Mouse (Mus musculus): Measurements from ENCODE around the gene Atp8a2.

The Atp8a2 gene

GRCm38 (mm10) chr14:59799511-59799910 is 397.5 kb downstream of the Atp8a2 start:
- in situ Hi-C loops (cut with MboI, MseI) = no loop called here

DNA sequence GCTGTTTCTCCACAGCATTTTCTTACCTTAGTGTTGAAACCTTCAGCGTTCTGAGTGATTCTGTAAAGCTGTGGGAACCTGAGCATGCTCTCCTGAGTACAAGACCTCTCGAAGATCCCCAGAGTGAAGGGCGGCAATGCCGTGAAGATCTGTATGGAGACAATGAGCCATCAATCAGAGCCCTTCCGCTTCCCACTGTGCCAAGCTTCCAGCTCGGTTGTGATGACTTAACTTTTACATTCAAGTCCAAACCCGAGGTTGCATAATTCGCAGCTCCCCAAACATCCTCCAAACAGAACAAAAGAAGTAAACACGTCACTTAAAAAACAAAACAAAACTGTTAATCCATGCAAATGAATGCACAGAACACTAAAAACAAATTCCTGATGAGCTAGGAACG is 403.1 kb downstream of the Atp8a2 start:
- in situ Hi-C loops (cut with MboI, MseI) = no loop called here

GRCm38 (mm10) chr14:59783348-59784341 is 413.3 kb downstream of the Atp8a2 start:
- in situ Hi-C loops (cut with MboI, MseI) = no loop called here

DNA sequence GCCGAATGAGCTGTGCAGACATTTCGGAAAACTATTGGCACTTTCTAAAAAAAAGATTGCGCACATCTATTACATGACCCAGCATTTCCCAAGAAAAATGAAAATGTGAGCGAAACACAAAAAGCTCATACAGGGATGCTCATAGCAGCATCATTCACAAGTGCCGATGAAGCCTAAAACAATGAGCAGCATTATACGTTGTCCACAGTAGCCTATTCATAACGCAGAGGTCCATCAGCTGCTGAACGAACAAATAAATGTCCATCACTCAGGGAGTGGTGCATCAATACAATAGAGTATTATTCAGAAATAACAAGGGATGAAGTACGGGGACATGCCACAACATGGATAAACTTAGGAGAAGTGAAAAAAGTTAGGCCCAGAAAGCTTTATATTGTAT is 416.6 kb downstream of the Atp8a2 start:
- in situ Hi-C loops (cut with MboI, MseI) = no loop called here

- in situ Hi-C loops (cut with MboI, MseI) = loop anchor here in 1 of 2 experiments (25.0 kb wide), 1 partner anchor 1325 kb away; no protein-coding TSS in a partner anchor
Observed at GRCm38 (mm10) chr14:59762227-59762626, 434.8 kb downstream of the Atp8a2 start.

DNA sequence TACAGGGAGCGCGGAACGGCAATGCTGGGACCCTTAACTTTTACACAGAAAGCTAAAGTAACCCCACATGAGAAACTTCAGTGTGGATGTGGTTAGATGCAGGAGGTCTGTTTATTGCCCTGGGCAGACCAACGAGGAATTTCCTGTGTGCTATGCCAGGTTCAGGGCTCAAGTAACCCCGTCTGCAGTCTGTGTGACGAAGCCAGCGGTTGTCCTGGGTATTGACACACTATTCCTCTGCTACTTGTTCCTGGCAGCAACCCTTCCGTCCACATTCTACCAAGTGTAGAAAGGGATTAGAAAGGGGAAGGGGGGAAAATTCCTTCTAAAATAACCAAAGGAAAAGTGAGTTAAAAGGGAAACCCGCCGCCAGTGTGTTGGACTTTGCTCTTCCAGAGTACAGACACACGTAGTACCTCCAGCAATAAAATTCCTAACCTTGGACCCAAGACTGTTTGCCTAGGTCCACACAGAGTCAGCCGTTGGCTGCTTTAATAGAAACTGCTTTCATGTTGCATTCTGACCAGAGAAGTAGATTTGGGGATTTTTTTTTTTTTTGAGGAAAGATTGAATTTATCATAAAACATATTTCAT is 437.0 kb downstream of the Atp8a2 start:
- in situ Hi-C loops (cut with MboI, MseI) = loop anchor here in 1 of 2 experiments (25.0 kb wide), 1 partner anchor 1327 kb away; no protein-coding TSS in a partner anchor

DNA sequence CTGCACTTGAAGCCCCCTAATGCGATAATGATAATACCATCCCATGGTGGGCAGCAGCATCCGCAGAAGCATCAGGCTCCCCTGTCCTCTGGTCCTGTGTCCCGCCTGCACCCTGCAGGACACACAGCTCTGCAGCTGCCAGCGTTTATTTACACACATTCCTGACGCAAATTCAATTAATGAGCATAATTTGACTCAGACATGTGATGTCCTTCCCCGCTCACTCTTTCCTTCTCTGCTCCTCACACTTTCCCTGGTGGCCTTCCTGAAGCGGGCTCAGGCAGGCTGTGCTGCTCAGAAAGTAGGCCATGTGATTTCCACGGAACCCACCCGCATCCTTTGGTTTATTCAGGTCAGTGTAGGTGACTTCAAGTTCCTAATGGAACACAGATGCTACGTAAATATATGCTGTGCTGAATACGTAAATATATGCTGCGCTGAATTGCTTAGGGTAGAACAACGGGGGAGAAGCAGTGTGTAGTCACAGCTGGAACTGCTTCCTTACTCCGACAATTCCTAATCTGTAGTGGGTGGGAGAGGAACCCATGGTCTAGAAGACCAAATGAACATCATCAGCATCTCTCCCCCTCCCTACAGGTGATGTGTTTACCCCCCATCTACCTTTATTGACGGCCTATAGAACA is 437.7 kb downstream of the Atp8a2 start:
- in situ Hi-C loops (cut with MboI, MseI) = loop anchor here in 1 of 2 experiments (25.0 kb wide), 1 partner anchor 1328 kb away; no protein-coding TSS in a partner anchor

DNA sequence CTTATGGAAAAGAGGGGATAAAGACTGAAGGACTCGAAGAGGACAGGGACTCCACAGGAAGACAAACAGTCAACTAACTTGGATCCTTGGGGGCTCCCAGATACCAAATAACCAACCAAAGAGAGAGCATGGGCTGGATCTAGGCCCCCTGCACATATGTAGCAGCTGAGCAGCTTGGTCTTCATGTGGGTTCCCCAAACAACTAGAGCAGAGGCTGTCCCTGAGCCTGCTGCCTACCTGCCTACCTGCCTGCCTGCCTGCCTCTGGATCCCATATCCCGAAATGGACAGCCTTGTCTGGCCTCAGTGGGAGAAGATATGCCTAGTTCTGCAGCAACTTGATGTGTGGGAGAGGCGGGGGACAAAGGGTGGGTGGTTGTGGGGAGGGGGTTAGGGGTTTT is 444.6 kb downstream of the Atp8a2 start:
- in situ Hi-C loops (cut with MboI, MseI) = loop anchor here in 1 of 2 experiments (25.0 kb wide), 1 partner anchor 1335 kb away; no protein-coding TSS in a partner anchor

GRCm38 (mm10) chr14:59750005-59750404 is 447.0 kb downstream of the Atp8a2 start:
- in situ Hi-C loops (cut with MboI, MseI) = loop anchor here in 1 of 2 experiments (25.0 kb wide), 1 partner anchor 1337 kb away; no protein-coding TSS in a partner anchor

DNA sequence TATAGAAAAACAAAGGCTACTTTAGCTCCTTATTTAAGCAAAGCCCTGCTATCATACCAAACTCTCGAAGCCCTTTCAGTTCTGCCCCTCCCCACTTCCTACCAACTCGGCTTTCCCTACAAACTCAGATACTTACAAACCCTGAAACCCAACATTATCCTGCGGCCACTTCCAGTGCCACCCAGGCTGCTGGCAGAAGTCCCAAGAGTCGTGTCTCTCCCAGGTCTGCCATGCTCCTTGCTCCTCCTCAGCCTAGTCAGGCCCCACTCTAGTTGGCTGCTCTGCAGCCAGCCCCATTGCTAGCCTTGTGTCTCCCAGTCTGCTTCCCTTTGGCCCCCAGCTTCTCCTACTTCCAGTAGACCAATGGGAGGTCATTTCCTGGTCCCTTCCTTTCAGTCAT is 451.3 kb downstream of the Atp8a2 start:
- in situ Hi-C loops (cut with MboI, MseI) = no loop called here

DNA sequence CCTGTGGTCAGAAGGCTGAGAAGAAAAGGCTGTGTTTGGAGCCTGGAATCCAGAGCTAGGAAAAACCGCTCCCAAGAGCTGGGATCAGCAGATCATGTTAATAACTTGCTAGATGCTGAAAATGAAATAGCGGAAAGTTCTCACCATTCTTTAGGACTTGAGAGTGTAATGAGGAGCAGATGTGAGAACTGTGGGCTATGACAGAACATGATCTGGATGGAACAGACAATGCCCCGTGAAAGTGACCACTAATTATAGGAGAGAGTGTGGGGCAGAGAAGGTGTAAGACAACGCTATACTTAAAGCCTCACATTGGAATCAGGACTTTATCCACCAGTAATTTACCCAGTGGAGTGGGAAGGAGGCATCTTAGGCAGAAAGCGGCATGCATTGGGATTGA is 455.2 kb downstream of the Atp8a2 start:
- in situ Hi-C loops (cut with MboI, MseI) = no loop called here

- in situ Hi-C loops (cut with MboI, MseI) = no loop called here
Observed at GRCm38 (mm10) chr14:59739446-59739845, 457.5 kb downstream of the Atp8a2 start.

- in situ Hi-C loops (cut with MboI, MseI) = no loop called here
Observed at GRCm38 (mm10) chr14:59737734-59738294, 459.2 kb downstream of the Atp8a2 start.

- in situ Hi-C loops (cut with MboI, MseI) = no loop called here
Observed at GRCm38 (mm10) chr14:59736861-59737700, 459.9 kb downstream of the Atp8a2 start.

DNA sequence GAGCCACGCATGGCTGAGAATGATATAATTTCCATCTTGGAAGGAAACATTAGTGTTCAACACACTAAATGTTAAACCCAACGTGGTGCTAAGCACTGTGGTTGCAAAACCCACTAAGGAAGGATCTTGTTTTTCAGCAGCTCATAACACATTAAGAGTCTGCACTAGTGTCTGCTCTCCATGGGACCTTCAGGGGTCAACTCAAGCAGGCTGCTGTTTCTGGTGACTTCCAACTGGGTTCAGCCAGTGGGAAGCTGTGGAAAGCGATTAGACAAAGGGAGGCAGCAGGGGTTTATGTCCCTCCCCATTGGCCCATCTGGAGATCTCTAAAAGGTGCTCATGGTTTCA is 467.0 kb downstream of the Atp8a2 start:
- in situ Hi-C loops (cut with MboI, MseI) = no loop called here

DNA sequence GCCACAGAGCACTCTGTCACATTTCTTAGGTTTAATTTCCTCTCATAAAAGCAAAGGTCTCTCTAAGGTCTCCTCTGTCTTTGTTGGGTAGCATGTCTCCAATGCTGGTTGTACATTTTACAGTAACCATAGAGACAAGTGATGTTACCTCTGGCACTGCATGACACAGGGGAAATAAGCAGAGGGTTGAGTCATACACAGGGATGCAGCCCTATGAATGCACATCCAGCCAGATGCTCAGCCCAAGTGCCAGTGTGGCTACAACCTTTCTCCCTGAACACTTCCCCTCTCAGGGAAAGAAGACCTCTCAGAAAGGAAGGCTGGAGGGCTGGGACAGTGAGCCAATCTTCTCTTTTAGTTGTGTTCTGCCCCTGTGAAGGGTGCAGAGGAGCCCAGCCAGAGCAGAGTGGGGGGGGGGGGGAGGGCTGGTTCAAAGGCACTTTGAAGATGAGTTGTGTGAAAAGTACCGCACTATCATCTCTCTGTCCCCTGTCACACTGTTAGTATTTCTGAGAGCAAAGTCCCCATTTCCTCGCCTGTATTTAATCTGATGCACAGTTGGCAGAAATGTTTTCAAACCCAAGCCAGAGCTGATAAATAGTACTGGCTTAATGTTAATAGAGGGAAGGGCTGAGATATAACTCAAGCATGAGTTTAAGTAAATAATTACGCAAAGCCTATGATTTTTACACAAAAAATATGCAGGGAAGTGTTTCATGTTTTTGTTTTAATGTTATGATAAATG is 467.5 kb downstream of the Atp8a2 start:
- in situ Hi-C loops (cut with MboI, MseI) = no loop called here

- in situ Hi-C loops (cut with MboI, MseI) = no loop called here
Observed at GRCm38 (mm10) chr14:59727016-59727415, 470.0 kb downstream of the Atp8a2 start.

DNA sequence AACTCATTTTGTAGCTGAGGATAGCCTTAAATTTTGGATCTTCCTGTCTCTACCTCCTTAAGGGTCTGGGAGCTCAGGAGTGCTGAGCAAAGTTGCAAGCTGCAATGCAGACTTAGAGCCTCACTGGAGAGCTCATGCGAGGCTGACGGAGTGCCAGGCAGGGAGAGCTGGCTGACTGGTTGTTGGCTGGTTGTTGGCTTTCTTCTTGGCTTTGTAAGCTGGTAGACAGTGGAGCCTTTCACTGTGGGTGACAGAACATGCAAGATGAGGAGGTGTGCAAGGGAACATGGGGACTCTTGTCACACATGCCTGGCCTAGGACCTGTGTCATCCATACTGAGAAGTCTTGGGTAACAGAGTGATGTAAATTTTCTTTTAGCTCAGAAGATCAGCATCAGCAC is 473.8 kb downstream of the Atp8a2 start:
- in situ Hi-C loops (cut with MboI, MseI) = no loop called here

DNA sequence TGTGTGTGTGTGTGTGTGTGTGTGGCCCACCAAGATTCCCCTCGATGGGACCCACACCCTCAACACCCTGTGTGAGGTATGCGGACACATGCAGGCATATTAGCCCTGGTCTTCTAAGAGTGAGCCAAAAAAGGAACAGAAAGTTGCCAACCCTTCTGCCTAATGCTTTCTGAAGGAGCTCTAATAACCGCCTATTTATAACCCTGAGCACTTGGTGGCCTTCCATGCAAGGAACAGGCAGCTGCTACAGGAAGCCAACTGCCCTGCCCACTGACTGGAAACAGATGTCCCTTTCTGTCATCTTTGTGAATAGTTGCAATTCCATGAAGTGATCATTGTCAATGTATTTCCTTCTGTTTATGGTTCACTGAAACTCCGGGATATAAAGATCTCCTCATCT is 475.0 kb downstream of the Atp8a2 start:
- in situ Hi-C loops (cut with MboI, MseI) = no loop called here

DNA sequence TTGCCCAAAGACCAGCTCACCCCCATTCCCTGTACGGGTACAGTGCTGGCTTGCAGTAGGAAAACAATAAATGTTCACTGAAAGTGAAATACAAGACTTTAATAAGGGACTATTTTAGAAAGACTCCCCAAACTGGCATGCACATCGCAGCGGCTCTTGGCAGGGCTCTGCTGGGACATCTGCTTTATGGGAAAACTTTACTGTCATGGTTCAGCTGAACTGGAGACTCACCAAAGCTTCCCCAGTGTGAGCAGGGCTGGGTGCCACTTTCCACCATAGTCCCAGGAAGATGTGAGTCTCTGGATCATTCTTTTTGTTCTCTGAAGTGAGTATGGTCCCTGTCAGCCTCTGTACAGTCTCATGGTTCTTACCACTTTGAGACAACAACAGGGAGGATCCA is 475.6 kb downstream of the Atp8a2 start:
- in situ Hi-C loops (cut with MboI, MseI) = no loop called here
